Mouse (Mus musculus): ENCODE measurements around the gene Wdr53. TPM values are rescaled to one million over a fixed set of nuclear protein-coding genes. Genes with fewer than 3 reads are reported as not detected.

Wdr53 gene
- total RNA-seq (2014; rRNA removed) = 11.6 and 12.4 TPM in 2 replicates
- 10.7 and 11.1 TPM in 2 replicates for polyA plus RNA-seq (2015; fragmentation: Nextera tagmentation; extraction: Ambion mirVana)

DNA sequence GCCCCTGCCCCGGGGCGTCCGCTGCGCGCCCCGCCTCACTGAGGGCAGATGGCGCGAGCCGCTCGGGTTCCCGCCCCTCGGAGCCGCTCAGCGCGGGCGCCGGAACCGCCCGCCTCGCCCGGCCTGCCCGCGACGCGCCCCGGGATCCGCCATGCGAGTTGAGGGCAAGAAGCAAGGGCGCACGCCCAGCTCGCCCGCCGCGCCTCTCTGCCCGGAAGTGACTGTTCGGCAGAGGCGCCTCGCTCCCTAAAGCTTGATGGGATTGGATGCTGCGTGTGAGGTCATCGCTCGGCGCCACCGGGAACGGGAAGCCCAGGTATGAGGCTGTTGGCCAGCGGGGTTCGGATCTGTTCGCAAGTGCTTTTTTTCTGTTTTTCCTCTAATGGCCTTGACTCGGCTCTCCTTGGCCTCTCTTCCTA, at the start of gene Wdr53, which contains the start of gene Fbxo45:
Wdr53 (plus strand) TSS at position 276 of the 419 bp plus-strand sequence.
Fbxo45 (minus strand) TSS at position 207 of the 419 bp plus-strand sequence.
- Histone ChIP-seq H3K36me3 (ENCODE audit: insufficient read depth, low read length) (no peaks in the 10 kb centered on the region), H3K4me1 (ENCODE audit: insufficient read depth, low read length) (peaks cover 12% of the 10 kb centered on the region), H3K4me2 (ENCODE audit: low read depth, low read length, poor library complexity, severe bottlenecking) (peak within 1 kb of the TSS; percentile 75), H3K27me3 (ENCODE audit: insufficient read depth, low read length) (no peaks in the 10 kb centered on the region), H3K9ac (replicated peaks; ENCODE audit: low read length, poor library complexity, severe bottlenecking) (peak within 1 kb of the TSS; percentile 83), H3K27ac (ENCODE audit: low read depth, low read length) (peak within 1 kb of the TSS; percentile 92), H3K9me3 (ENCODE audit: low read length) (no peaks in the 10 kb centered on the region), H3K4me3 (ENCODE audit: low read depth, low read length) (peak within 1 kb of the TSS; percentile 95)
- peak; percentile 99 for ATAC-seq (ENCODE audit: low FRiP score)
- WGBS = under 1% methylated on average over 34 of the region's 48 CpGs
- peak; percentile 97 for DNase-seq (ENCODE audit: low spot score)
- no peak for TF ChIP-seq CTCF (IDR thresholded peaks at IDR 0.05)

DNA sequence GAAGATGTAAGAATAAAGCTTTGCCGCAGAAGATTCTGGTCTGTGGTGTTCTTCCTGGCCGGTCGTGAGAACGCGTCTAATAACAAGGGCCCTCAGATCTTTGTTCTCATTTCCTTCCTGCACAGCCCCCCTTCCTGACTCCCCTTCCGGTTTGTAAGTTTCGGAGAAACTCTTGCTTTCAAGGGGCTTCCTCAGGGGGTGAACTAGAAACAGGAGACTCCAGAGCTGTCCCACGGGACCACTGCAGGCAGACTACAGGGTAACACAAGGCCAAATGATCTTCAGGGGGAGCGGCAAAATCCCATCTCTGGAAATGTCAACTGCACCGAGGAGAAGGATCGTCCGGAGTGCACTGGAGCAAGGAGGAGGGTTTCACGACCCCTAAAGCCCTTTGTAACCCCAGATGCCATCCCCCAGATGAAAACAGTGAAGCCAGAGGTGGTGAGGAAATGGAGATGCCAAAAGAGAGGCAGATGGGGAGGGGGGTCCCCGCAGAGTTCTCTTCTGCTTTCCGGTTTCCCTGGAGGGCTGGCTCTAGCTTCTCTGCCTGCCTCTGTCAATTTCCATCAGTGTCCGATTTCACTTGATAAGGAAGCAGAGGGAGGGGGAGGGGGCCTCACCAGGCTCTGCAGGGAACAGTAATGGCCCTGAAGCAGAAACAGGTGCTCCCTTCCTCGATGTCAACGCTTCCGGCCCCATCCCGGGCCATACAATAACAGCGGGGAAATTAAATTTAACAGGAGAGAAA, 46.6 kb upstream of the Wdr53 start:
- no peaks in the 10 kb centered on the region for H3K27me3 ChIP-seq (ENCODE audit: insufficient read depth, low read length)
- DNase-seq (ENCODE audit: low spot score) = peak; percentile 24

DNA sequence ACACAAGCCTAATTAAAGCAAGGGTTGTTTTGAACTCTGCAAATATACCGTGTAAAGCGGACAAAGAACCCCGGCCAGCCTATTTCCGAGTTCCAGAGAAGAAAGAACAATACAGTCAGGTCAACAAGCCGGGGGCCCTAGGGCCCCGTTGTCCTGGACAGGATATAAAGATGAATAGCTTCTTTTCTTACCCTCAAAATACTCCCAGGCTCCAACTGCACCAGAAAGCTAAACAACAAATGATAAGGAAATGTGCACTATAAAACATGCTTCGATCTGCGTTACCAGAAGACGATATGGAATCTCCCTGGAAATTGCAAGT, 46.1 kb upstream of the Wdr53 start:
- Histone ChIP-seq H3K4me1 (ENCODE audit: insufficient read depth, low read length) (no peaks in the 10 kb centered on the region), H3K27ac (ENCODE audit: low read depth, low read length) (0 out of 2 replicates have a peak overlapping the region, but pooled peaks have one; percentile 18), H3K9me3 (ENCODE audit: low read length) (no peaks in the 10 kb centered on the region), H3K9ac (replicated peaks; ENCODE audit: low read length, poor library complexity, severe bottlenecking) (no peak overlapping the region), H3K27me3 (ENCODE audit: insufficient read depth, low read length) (no peaks in the 10 kb centered on the region), H3K4me2 (ENCODE audit: low read depth, low read length, poor library complexity, severe bottlenecking) (no peak overlapping the region), H3K36me3 (ENCODE audit: insufficient read depth, low read length) (no peaks in the 10 kb centered on the region), H3K4me3 (ENCODE audit: low read depth, low read length) (no peak overlapping the region)
- 41% methylated on average over 9 of the region's 9 CpGs for WGBS
- no peak for DNase-seq (ENCODE audit: low spot score)
- ATAC-seq (ENCODE audit: low FRiP score) = no peak
- TF ChIP-seq CTCF (IDR thresholded peaks at IDR 0.05) = no peak

More for the DNA sequence above, 46.6 kb upstream of the Wdr53 start:
- Histone ChIP-seq H3K9me3 (ENCODE audit: low read length) (no peaks in the 10 kb centered on the region), H3K4me2 (ENCODE audit: low read depth, low read length, poor library complexity, severe bottlenecking) (peak overlapping the region; percentile 32), H3K9ac (replicated peaks; ENCODE audit: low read length, poor library complexity, severe bottlenecking) (no peak overlapping the region), H3K36me3 (ENCODE audit: insufficient read depth, low read length) (no peaks in the 10 kb centered on the region), H3K4me1 (ENCODE audit: insufficient read depth, low read length) (no peaks in the 10 kb centered on the region), H3K27ac (ENCODE audit: low read depth, low read length) (0 out of 2 replicates have a peak overlapping the region, but pooled peaks have one; percentile 55), H3K4me3 (ENCODE audit: low read depth, low read length) (no peak overlapping the region)
- no peak for ATAC-seq (ENCODE audit: low FRiP score)
- 53% methylated on average over 21 of the region's 21 CpGs for WGBS
- no peak for TF ChIP-seq CTCF (IDR thresholded peaks at IDR 0.05)

DNA sequence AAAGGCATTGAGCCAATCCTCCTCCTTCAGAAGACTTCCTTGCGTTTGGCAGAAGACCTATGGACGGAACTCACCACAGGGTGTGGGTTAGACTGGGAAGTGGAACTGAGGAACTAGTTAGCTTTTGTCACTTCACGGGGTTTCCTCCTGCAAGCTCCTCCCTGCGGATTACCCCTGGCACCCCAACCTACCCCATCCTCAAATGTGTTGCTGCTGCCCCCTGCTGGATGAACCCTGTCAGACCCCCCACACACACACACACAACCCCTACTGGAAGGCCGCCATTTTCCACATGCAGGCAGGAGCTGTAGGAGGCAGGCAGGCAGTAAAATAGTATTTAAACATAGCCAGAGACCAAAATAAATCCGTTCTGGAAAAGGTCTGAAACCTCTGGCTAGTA, 44.3 kb upstream of the Wdr53 start:
- no peak overlapping the region for H3K27ac ChIP-seq (ENCODE audit: low read depth, low read length)
- DNase-seq (ENCODE audit: low spot score) (no peak), ATAC-seq (ENCODE audit: low FRiP score) (no peak)
- H3K4me2 ChIP-seq (ENCODE audit: low read depth, low read length, poor library complexity, severe bottlenecking) = no peak overlapping the region
- H3K27me3 ChIP-seq (ENCODE audit: insufficient read depth, low read length) = no peaks in the 10 kb centered on the region
- no peaks in the 10 kb centered on the region for H3K4me1 ChIP-seq (ENCODE audit: insufficient read depth, low read length)
- no peaks in the 10 kb centered on the region for H3K9me3 ChIP-seq (ENCODE audit: low read length)
- WGBS = 77% methylated on average over 6 of the region's 6 CpGs
- no peaks in the 10 kb centered on the region for H3K36me3 ChIP-seq (ENCODE audit: insufficient read depth, low read length)
- H3K9ac ChIP-seq (replicated peaks; ENCODE audit: low read length, poor library complexity, severe bottlenecking) = no peak overlapping the region
- TF ChIP-seq CTCF (IDR thresholded peaks at IDR 0.05) = peak; percentile 37
- H3K4me3 ChIP-seq (ENCODE audit: low read depth, low read length) = no peak overlapping the region

DNA sequence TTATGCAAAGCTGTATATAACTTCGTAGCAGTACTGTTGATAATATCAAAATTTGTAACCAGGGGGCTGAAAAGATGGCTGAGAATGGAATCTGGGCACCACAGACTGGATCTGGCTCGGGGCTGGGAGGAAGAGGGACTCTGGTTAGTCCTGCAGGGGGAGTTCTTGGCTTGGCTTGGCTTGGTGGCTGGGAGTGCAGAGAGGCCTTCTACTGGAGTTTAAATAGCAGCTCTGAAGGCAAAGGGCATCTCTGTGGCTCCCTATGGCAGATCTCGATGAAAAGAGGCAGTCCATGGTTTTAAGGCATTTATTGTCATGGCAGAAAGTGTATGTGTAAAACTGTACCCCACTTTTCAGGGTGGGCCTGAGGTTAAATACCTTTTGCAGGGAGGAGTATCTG, 42.1 kb upstream of the Wdr53 start:
- ATAC-seq (ENCODE audit: low FRiP score) (no peak), DNase-seq (ENCODE audit: low spot score) (no peak)
- Histone ChIP-seq H3K9me3 (ENCODE audit: low read length) (no peaks in the 10 kb centered on the region), H3K27ac (ENCODE audit: low read depth, low read length) (no peak overlapping the region), H3K4me1 (ENCODE audit: insufficient read depth, low read length) (no peaks in the 10 kb centered on the region), H3K27me3 (ENCODE audit: insufficient read depth, low read length) (no peaks in the 10 kb centered on the region), H3K36me3 (ENCODE audit: insufficient read depth, low read length) (no peaks in the 10 kb centered on the region), H3K4me2 (ENCODE audit: low read depth, low read length, poor library complexity, severe bottlenecking) (no peak overlapping the region), H3K4me3 (ENCODE audit: low read depth, low read length) (no peak overlapping the region), H3K9ac (replicated peaks; ENCODE audit: low read length, poor library complexity, severe bottlenecking) (no peak overlapping the region)
- WGBS = 63% methylated on average over 3 of the region's 3 CpGs
- TF ChIP-seq CTCF (IDR thresholded peaks at IDR 0.05) = no peak

DNA sequence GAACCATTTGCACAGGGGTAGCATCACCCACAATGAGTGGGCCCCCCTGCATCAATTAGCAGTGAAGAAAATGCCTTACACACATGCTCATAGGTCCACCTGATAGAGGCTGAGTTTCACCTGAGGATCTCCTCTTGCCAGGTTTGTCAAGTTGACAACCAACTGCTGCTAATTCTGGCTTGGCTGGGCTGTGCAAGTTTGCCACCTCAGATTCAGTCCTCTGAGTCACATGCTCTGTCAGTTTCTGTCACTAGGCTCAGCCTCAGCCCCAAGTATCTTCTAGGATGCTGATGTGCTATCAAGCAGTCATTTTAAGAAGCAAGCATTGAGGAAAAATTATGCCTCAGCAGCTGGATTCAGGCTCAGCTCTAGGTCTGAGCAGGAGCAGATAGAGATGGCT, 32.9 kb upstream of the Wdr53 start:
- DNase-seq (ENCODE audit: low spot score) (no peak), ATAC-seq (ENCODE audit: low FRiP score) (no peak)
- Histone ChIP-seq H3K36me3 (ENCODE audit: insufficient read depth, low read length) (no peaks in the 10 kb centered on the region), H3K4me1 (ENCODE audit: insufficient read depth, low read length) (no peaks in the 10 kb centered on the region), H3K9me3 (ENCODE audit: low read length) (no peaks in the 10 kb centered on the region), H3K9ac (replicated peaks; ENCODE audit: low read length, poor library complexity, severe bottlenecking) (no peak overlapping the region), H3K27me3 (ENCODE audit: insufficient read depth, low read length) (no peaks in the 10 kb centered on the region), H3K27ac (ENCODE audit: low read depth, low read length) (no peak overlapping the region), H3K4me3 (ENCODE audit: low read depth, low read length) (no peak overlapping the region), H3K4me2 (ENCODE audit: low read depth, low read length, poor library complexity, severe bottlenecking) (no peak overlapping the region)
- no peak for TF ChIP-seq CTCF (IDR thresholded peaks at IDR 0.05)

All from midbrain, postnatal 0 days (tissue).